Mouse (Mus musculus): ENCODE measurements around the gene Nrn1l.

The Nrn1l gene

DNA sequence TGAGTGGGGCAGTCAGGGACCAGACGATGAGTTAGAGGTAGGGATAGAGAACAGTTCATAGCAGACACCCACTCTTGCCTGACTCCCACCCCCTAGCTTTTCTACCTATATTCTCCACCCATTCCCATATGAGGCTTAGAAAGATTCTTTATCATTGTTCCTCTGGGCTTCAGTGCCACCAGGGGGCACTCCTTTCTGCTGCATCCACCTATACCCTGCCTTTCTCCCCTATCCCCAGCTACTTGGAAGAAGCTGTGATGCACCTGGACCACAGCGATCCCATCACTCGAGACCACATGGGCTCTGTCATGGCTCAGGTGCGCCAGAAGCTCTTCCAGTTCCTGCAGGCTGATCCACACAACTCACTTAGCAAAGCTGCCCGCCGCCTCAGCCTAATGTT is 935 bp upstream of the Nrn1l start:
- peak; percentile 41 to 54 for DNase-seq

GRCm38 (mm10) chr8:105897801-105898480 is 4.6 kb downstream of the Nrn1l start:
- DNase-seq, result no peak

DNA sequence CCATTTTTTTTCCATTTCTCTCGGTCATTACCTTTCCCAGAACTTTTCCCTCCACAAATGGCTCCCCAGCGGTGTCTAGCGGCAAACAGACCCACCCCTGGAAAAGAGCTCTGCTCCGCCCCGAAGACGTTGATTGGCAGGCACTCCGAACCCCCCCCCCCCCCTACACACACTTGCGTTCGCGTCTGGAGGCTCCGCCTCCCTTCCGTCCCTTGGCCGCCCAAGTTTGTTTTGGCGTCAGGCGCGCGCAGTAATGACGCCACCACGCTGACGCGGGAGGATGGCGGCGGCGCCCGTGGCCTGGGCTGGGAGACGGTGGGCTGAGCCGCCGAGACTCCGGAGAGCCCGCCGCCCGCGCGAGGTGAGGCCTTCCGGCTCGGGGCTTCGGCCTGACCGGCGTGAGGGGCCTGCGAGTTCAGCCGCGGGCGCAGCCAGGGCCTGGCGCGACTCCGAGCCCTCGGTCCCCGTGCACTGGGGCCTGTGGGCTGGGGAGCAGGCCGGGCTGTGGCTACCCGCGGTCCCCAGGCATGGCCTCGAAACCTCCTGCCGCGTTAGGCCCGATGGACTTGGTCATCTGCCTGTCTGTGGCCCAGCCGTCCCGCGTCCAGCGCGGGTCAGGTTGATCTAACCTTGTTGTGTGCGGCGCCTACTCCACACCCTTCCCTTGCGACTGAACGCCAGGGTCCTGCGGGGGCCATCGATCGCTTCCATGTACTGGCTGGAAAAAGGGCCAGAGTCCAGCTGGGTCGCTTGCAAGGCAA is 7.0 kb downstream of the Nrn1l start, which contains the start of gene Pskh1:
TSS of gene Pskh1 (plus strand) at position 262 of the 761 bp plus-strand sequence.
- DNase-seq, result peak; percentile 95 to 96

GRCm38 (mm10) chr8:105900941-105901616 is 7.7 kb downstream of the Nrn1l start:
- no peak for DNase-seq

- no peak for DNase-seq
Measured at GRCm38 (mm10) chr8:105919390-105919789, 26.0 kb downstream of the Nrn1l start.

DNA sequence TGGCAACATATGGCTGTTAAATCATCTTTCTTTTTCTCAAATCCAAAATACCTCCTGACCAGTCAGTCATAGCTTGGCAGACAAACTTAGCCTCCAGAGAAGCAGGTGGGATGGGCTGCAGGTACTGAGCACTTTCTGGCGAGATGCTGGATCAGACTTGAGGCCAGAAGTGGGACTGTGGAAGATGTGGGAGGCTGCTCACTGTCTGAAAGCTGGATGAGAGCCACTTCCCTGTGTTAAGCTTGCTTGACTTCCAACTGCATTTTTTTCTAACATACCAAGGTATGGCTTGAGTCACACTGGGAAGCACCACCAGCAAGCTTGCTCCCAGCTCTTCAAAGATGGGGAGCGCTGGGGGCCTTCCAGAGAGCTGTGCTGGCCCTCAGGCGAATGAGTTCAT is 31.8 kb downstream of the Nrn1l start:
- no peak for DNase-seq

DNA sequence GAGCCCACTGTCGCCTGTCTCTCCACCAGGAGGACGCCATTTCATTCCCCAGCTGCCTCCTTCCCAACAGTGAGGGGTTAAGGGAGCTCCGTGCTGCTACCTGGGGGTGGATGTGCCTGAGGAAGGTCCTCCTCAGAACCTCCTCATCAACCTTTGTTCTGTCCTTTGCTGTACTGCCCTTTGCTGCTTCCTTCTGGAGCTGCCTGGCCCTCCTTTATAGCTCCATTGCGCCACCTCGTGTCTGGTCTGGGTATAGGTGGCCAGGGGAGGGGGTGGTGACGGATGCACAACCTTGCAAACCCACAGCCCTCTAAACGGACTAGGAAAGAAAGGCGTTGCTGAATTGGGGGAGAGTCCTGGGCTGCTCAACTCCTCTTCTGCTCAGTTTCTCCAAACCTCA is 37.2 kb downstream of the Nrn1l start:
- peak; percentile 90 to 92 for DNase-seq

- DNase-seq, result no peak
Measured at GRCm38 (mm10) chr8:105931271-105931670, 37.9 kb downstream of the Nrn1l start.

GRCm38 (mm10) chr8:105932525-105932924 is 39.2 kb downstream of the Nrn1l start:
- DNase-seq, result no peak

DNA sequence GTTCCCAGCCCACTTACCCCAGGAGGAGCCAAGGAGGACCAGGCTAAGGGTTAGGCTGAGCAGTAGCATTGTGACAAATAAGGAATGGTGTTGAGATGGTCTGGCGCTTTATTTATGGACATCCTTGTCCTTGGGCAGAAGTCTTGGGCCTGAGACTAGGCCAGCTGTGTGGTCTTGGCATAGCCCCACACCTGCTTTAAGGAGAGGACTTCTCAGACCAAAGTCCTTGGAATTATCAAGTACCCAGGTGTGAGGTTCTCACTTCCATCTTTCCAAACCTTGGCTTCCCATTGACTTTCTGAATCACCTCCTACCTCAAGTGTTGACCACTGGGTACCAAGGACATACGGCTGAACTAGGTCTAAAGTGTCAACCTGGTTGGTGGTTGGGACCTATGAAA is 40.4 kb downstream of the Nrn1l start, which contains the start of gene Ctrl:
TSS of gene Ctrl (minus strand) at position 101 of the 400 bp plus-strand sequence.
- no peak for DNase-seq

DNA sequence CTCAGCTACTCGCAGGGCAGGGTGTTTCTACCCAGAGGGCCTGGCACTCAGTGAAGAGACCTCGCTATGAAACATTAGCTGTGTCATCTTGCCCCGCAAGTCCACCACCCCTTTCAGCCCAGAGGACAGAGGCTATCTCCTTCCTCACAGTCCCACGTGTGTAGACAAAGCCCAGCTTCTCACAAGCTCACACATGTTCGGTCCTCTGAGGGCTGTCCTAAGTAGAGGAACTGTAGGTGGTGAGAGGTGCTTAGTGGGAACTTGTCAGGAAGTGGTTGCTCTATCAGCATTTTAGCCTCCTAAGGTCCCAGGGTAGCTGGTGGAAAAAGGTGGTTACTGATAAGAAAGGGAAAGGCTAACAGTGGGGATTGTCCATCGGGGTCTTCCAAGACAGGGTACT is 41.7 kb downstream of the Nrn1l start:
- DNase-seq, result no peak

- no peak for DNase-seq
Measured at GRCm38 (mm10) chr8:105935863-105936603, 42.7 kb downstream of the Nrn1l start.

GRCm38 (mm10) chr8:105936866-105937475 is 43.6 kb downstream of the Nrn1l start:
- peak; percentile 90 to 94 for DNase-seq

DNA sequence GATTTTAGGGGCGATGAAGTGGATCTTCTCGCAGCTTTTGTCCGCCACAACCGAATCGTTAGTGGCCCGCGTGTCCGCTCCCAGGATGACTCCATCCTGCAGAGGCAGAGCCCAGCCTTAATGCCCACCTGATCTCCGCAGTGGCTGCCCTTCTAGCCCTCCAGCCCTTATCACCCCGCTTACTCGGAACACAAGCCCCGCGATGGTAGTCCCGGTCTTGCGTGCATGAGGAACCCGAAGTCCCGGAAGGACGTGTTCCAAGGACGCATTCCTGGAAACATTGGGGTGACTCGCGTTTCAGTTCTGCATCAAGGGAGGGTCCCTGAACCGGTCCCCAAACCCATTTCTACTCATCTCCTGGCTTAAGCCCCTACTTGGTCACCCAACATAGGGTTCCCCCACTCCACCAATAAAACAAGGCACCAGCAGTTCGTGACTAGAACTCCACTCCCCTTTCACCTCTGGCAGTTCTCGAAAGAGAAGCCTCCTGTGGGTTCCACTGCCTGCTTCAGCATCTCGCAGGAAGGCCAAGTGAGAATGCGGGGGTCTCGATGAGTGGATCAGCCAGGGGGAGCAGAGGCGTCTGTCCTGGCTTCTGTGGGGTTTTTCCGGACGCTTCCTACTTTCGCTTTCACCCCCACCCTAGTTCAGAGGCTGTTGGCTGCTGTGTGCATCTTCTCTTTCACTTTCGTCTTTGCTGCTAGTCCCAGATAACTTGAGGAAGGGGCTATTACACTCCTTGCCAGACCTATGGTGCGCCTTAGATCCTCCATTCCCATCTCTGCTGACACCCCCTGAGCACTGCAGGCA is 44.3 kb downstream of the Nrn1l start:
- DNase-seq, result peak; percentile 52 to 65

DNA sequence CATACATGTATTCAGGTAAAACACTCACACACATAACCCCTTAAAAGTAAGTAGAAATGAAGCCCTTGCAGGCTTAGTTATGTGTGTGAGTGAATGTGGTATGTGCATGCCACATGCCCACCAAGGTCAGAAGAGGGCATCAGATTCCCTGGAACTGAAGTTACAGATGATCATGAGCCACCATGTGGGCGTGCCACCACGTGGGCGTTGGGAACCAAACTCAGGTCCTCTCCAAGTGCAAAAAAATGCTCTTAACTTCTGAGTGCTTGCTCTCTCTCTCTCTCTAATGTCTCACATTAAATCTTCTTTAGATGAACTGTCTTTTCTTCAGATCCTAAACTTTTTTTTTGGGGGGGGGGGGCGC is 44.9 kb downstream of the Nrn1l start, which contains the start of gene Psmb10:
TSS of gene Psmb10 (minus strand) at position 139 of the 364 bp plus-strand sequence.
- DNase-seq, result peak; percentile 33 to 54

DNA sequence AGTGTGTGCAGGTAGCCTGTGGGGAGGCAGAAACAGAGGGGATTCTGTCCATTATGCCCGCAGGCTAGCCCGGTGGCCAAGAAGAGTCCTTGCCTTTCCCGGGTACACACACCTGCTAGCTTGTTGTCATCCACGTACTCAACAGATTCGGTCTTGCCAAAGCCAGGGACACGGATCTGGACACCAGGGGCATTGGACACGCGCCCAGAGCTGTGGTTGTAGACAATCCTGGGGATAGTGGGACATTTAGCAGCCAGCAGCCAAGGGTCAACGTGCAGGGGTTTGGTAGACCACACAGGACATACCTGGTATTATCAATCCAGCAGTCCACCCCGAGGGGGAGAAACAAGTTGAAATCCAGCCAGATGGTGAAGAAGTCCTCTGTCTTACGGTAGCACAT is 48.7 kb downstream of the Nrn1l start:
- no peak for DNase-seq

- DNase-seq, result no peak
Measured at GRCm38 (mm10) chr8:105942542-105942941, 49.2 kb downstream of the Nrn1l start.

- no peak for DNase-seq
Measured at GRCm38 (mm10) chr8:105943321-105943739, 50.0 kb downstream of the Nrn1l start, which contains the start of gene Lcat. TSS of gene Lcat (minus strand) at chr8:105943382.
